Mouse (Mus musculus) C2C12 (cell line): ENCODE measurements around the gene Hap1. TPM values are rescaled to one million over a fixed set of nuclear protein-coding genes. Genes with fewer than 3 reads are reported as not detected.
"Not testable (repeated sequence)": the region's sequence is repeated elsewhere in the genome, so short reads cannot be mapped to it uniquely, and the experiment has no call there.

ENCODE experiments used
- H3K27me3 ChIP-seq: one replicate; pipeline ENCODE4 v1.6.1; 2011; ENCODE audit not compliant: control insufficient read depth, insufficient read depth, insufficient read length
- H3K36me3 ChIP-seq: one replicate; pipeline ENCODE4 v1.6.1; 2011; ENCODE audit not compliant: control insufficient read depth, insufficient read depth
- H3K4me3 ChIP-seq: one replicate; pipeline ENCODE4 v1.5.1; 2011; ENCODE audit warnings: mild to moderate bottlenecking, control low read depth; ENCODE audit not compliant: poor library complexity, insufficient read depth, severe bottlenecking
- H3K79me2 ChIP-seq: one replicate; pipeline ENCODE4 v1.6.1; 2011; ENCODE audit not compliant: control insufficient read depth, insufficient read depth
- H3K79me3 ChIP-seq: one replicate; pipeline ENCODE4 v1.6.1; 2011; ENCODE audit warnings: low read depth, control low read depth
- H3ac ChIP-seq: one replicate; pipeline ENCODE3; 2011; ENCODE audit warnings: low read depth; ENCODE audit not compliant: control insufficient read depth, insufficient read length
- CEBPB ChIP-seq: IDR thresholded peaks from one replicate; pipeline ENCODE4 v1.6.1; 2011; ENCODE audit warnings: low read depth, mild to moderate bottlenecking, control low read depth, moderate library complexity
- CTCF ChIP-seq: IDR thresholded peaks from one replicate; pipeline ENCODE4 v1.5.1; 2011; ENCODE audit not compliant: control insufficient read depth, insufficient read depth, insufficient read length
- FOSL1 ChIP-seq: IDR thresholded peaks from one replicate; pipeline ENCODE4 v1.8.0; 2011; ENCODE audit warnings: mild to moderate bottlenecking, low read length; ENCODE audit not compliant: poor library complexity, insufficient read depth, severe bottlenecking
- MAX ChIP-seq: IDR thresholded peaks from one replicate; pipeline ENCODE4 v1.6.1; 2011; ENCODE audit warnings: mild to moderate bottlenecking, control low read depth
- MYOD1 ChIP-seq: IDR thresholded peaks from one replicate; pipeline ENCODE4 v1.6.1; 2011; ENCODE audit warnings: low read depth; ENCODE audit not compliant: control insufficient read depth, insufficient read length
- MYOG ChIP-seq: IDR thresholded peaks from one replicate; pipeline ENCODE4 v1.6.1; 2011; ENCODE audit not compliant: control insufficient read depth, insufficient read length; ENCODE audit errors: extremely low read depth
- USF1 ChIP-seq: IDR thresholded peaks from one replicate; pipeline ENCODE4 v1.6.1; 2011; ENCODE audit warnings: low read depth, mild to moderate bottlenecking, control low read depth, moderate library complexity
- polyA plus RNA-seq: library from polyadenylated mRNA; unstranded; fragments of >200 nt; fragmentation: generic; extraction: Trizol; gene quantifications from one replicate; pipeline ENCODE4 v1.2.1, GENCODE M21; 2012; ENCODE audit warnings: missing spikeins

Gene Hap1
- polyA plus RNA-seq, 1 experiment = 1.9 TPM

DNA sequence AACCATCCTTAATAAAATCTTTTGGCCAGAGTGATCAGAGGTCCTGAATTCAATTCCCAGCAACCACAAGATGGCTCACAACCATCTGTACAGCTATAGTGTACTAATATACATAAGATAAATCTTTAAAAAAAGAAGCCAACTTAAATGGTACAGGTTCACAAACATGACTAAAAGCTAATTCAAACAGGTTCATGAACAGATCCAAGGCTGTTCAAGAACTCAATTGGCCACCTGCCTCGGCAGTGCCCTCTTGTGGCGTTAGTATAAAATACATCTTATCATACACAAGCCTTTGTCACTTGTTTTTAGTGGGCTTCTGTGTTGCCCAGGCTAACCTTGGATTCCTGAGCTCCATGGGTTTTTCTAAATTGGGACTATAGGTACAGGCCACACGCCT lies 32.4 kb downstream of the Hap1 start:
- H3K27me3 ChIP-seq = no peaks in the 10 kb centered on the region
- TF ChIP-seq MYOG = no peak
- TF ChIP-seq FOSL1 = no peak
- no peak for TF ChIP-seq CTCF
- no peak for TF ChIP-seq CEBPB
- TF ChIP-seq MYOD1 = no peak
- no peak for TF ChIP-seq MAX
- TF ChIP-seq USF1 = no peak
- H3K79me2 ChIP-seq = peaks cover 25% of the 10 kb centered on the region
- H3ac ChIP-seq = no peak overlapping the region
- no peak overlapping the region for H3K4me3 ChIP-seq
- H3K36me3 ChIP-seq = peaks cover 22% of the 10 kb centered on the region
- H3K79me3 ChIP-seq = peaks cover 16% of the 10 kb centered on the region

DNA sequence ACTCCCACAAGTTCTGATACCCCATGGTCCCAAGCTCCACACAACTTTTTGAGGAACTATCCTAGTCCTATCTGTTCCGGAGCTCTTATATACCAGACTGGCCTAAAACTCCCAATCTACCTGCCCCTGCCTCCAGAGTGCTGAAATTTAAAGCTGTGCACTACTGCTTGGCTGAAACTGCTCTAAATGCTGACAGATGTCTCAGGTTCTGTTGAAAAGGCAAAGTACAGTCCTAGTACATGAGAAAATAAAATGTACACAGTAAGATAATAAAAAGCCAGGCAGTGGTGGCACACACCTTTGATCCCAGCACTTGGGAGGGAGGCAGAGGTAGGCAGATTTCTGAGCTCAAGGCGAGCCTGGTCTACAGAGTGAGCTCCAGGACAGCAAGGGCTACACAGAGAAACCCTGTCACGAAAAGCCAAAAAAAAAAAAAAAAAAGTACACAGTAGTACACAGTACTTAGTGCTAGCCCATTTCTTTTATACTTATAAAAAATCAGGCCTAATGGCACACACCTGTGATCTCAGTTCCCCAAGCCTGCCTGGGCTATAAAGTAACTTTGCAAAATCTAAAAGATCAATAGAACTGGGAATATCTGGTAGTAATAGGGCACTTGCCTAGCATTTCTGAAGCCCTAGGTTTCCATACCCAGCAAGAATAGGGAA lies 33.2 kb downstream of the Hap1 start:
- TF ChIP-seq CEBPB (no peak), FOSL1 (no peak), CTCF (no peak), USF1 (no peak), MYOD1 (no peak), MAX (no peak), MYOG (no peak)
- peaks cover 16% of the 10 kb centered on the region for H3K79me3 ChIP-seq
- no peak overlapping the region for H3ac ChIP-seq
- H3K36me3 ChIP-seq = peaks cover 22% of the 10 kb centered on the region
- H3K79me2 ChIP-seq = peaks cover 25% of the 10 kb centered on the region
- H3K27me3 ChIP-seq = no peaks in the 10 kb centered on the region
- H3K4me3 ChIP-seq = no peak overlapping the region

DNA sequence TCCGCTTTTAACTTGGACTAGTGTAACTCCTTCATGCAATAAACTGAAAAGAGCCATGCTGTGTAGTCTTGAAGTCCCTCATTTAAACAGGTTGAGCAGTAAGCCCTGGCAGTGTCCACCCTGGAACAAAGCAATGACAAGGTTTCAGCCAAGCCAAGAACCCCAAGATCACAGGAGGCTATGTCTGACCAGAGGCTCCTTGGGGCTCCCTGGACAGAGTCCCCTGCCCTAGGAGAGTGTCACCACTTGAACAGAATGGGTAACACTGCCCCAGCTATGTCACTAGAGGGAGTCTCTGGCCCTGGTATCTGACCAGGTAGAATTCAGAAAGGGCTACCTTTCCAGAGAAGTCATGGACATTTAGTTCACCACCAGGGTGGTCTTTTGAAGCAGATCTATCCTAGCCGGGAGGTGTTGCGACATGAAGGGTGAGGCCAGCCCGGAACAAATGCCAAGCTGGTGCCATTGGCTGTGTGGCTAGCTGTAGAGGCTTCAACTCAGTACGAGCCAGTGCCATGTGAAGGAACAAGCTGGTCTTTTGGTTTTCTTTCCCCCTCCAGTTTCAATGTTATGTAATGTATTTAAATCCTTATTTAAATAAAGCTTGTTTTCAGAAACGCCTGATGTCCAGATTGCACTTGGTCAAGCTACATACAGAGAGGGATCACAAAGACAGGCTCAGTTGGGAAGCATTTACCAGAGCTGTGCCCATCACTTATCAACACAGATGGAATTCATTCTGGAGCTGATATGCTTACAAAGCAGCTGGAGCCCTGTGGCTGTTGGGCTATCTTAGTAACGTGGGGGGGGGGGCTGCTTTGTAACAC lies 34.2 kb downstream of the Hap1 start:
- Histone ChIP-seq H3K4me3 (peak overlapping the region; percentile 74), H3K79me3 (peaks cover 16% of the 10 kb centered on the region), H3ac (peak overlapping the region; percentile 37), H3K79me2 (peaks cover 25% of the 10 kb centered on the region), H3K36me3 (peaks cover 22% of the 10 kb centered on the region)
- H3K27me3 ChIP-seq = not testable (repeated sequence)
- TF ChIP-seq CEBPB = peak; percentile 44

- Histone ChIP-seq H3K79me2 (peaks cover 25% of the 10 kb centered on the region), H3K79me3 (peaks cover 16% of the 10 kb centered on the region), H3K36me3 (peaks cover 22% of the 10 kb centered on the region), H3ac (peak overlapping the region; percentile 96), H3K4me3 (peak overlapping the region; percentile 74)
- not testable (repeated sequence) for H3K27me3 ChIP-seq
These were observed 35.1 kb downstream of the Hap1 start for GRCm38 (mm10) chr11:100320701-100321410.

- H3ac ChIP-seq = peak overlapping the region; percentile 89
- no peaks in the 10 kb centered on the region for H3K27me3 ChIP-seq
- no peak for TF ChIP-seq FOSL1
- TF ChIP-seq MYOD1 = no peak
- TF ChIP-seq USF1 = peak; percentile 97
- TF ChIP-seq CEBPB = peak; percentile 85
- no peak for TF ChIP-seq CTCF
- no peak for TF ChIP-seq MYOG
- TF ChIP-seq MAX = peak; percentile 93
- H3K79me2 ChIP-seq = peaks cover 25% of the 10 kb centered on the region
- peaks cover 22% of the 10 kb centered on the region for H3K36me3 ChIP-seq
- H3K79me3 ChIP-seq = peaks cover 16% of the 10 kb centered on the region
- H3K4me3 ChIP-seq = peak overlapping the region; percentile 74
These were observed 35.7 kb downstream of the Hap1 start for GRCm38 (mm10) chr11:100320172-100320630.
